Comparison of ENCODE assay signal across 1 mouse cellular context in the genomic region with DNA sequence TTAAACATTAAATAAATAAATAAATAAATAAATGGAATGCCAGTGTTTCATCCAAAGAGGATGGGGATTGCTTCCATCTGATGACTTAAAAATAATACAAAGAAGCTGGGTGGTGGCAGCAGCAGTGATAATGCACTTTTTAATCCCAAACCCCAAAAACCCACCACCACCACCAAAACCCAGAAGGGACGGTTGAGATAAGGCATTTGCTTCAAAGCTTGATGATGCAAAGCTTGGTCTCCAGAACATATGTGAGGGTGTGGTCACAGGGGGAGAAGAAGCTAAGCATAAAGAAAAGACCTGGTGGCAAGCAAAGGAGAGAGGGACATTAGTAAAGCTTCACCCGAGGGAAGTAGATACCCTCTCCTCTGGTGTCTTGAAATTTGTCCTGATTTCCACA.
TF ChIP-seq lines count a peak whose summit lies in the region.

No protein-coding gene starts in this region.

TF ChIP-seq in MEL, 35 proteins besides CTCF, POLR2A, EP300 and RAD21 (continued from another document):
- peak; percentile 27; the same call in 1 of the 2 replicates for TF ChIP-seq SIN3A (IDR thresholded peaks at IDR 0.05; ENCODE audit: low read length)
- TF ChIP-seq KAT2A (conservative IDR thresholded peaks at IDR 0.05; ENCODE audit: low read depth, low read length), result no peak; the same call in 1 of the 2 replicates
- no peak for TF ChIP-seq UBTF (IDR thresholded peaks at IDR 0.05; ENCODE audit: borderline replicate concordance, insufficient read depth, low read depth, low read length)
- no peak for TF ChIP-seq ELF1 (IDR thresholded peaks at IDR 0.05; ENCODE audit: low read depth, low read length)
- no peak for TF ChIP-seq CHD1 (IDR thresholded peaks at IDR 0.05; ENCODE audit: low read depth, low read length)
- TF ChIP-seq CHD2 (IDR thresholded peaks at IDR 0.05; ENCODE audit: low read length), result no peak
- peak; percentile 17; the same call in 1 of the 2 replicates for TF ChIP-seq ZNF384 (IDR thresholded peaks at IDR 0.05; ENCODE audit: low read depth, low read length)
- no peak for TF ChIP-seq MEF2A (IDR thresholded peaks at IDR 0.05; ENCODE audit: extremely low read depth, insufficient replicate concordance, low read depth, low read length, poor library complexity, severe bottlenecking)
- peak; percentile 98 for TF ChIP-seq TCF12 (IDR thresholded peaks at IDR 0.05; ENCODE audit: low read depth, low read length)
- no peak for TF ChIP-seq POLR2AphosphoS2 (IDR thresholded peaks at IDR 0.05; ENCODE audit: low read length)
- TF ChIP-seq MXI1 (IDR thresholded peaks at IDR 0.05; ENCODE audit: low read depth, low read length), result peak; percentile 32; the same call in 1 of the 2 replicates
- TF ChIP-seq USF2 (IDR thresholded peaks at IDR 0.05; ENCODE audit: borderline replicate concordance in 1 of 2, insufficient read depth in 1 of 2, low read depth in 1 of 2, low read length in 2 of 2), result no peak
- TF ChIP-seq MAX (IDR thresholded peaks at IDR 0.05; ENCODE audit: low read length), result no peak; the same call in 1 of the 2 replicates
- peak; percentile 95 for TF ChIP-seq GATA1 (IDR thresholded peaks at IDR 0.05; ENCODE audit: low read depth, low read length)
- peak; percentile 84 for TF ChIP-seq MYB (IDR thresholded peaks at IDR 0.05; ENCODE audit: low read depth, low read length)
- TF ChIP-seq ZC3H11A (IDR thresholded peaks at IDR 0.05; ENCODE audit: low read depth, low read length), result no peak; the same call in 1 of the 2 replicates
- no peak for TF ChIP-seq E2F4 (IDR thresholded peaks at IDR 0.05; ENCODE audit: borderline replicate concordance, low read depth, low read length)
- peak; percentile 67 for TF ChIP-seq HCFC1 (IDR thresholded peaks at IDR 0.05; ENCODE audit: low read depth, low read length)
- TF ChIP-seq RCOR1 (IDR thresholded peaks at IDR 0.05; ENCODE audit: low read depth, low read length), result peak; percentile 96
- no peak for TF ChIP-seq SMC3 (IDR thresholded peaks at IDR 0.05; ENCODE audit: low read depth, low read length)
- TF ChIP-seq ZMIZ1 (IDR thresholded peaks at IDR 0.05; ENCODE audit: low read depth, low read length), result no peak
- TF ChIP-seq TAL1 (IDR thresholded peaks at IDR 0.05; ENCODE audit: low read length), result peak; percentile 91
- no peak; the same call in 1 of the 2 replicates for TF ChIP-seq BHLHE40 (IDR thresholded peaks at IDR 0.05; ENCODE audit: borderline replicate concordance, low read depth, low read length)
- peak; percentile 62; the same call in 1 of the 2 replicates for TF ChIP-seq MYC (IDR thresholded peaks at IDR 0.05; ENCODE audit: low read depth, low read length)
- no peak for TF ChIP-seq NRF1 (IDR thresholded peaks at IDR 0.05; ENCODE audit: insufficient read depth, low read depth, low read length, poor library complexity, severe bottlenecking)
- peak; percentile 99 for TF ChIP-seq ETS1 (IDR thresholded peaks at IDR 0.05; ENCODE audit: low read depth, low read length)
- TF ChIP-seq USF1 (IDR thresholded peaks at IDR 0.05; ENCODE audit: low read depth, low read length), result no peak
- TF ChIP-seq POLR2AphosphoS5 (IDR thresholded peaks at IDR 0.05; ENCODE audit: borderline replicate concordance, low read depth, low read length), result no peak
- TF ChIP-seq TBP (IDR thresholded peaks at IDR 0.05; ENCODE audit: low read depth, low read length), result peak; percentile 38; the same call in 1 of the 2 replicates
- no peak for TF ChIP-seq ZKSCAN1 (IDR thresholded peaks at IDR 0.05; ENCODE audit: low read depth, low read length)
- TF ChIP-seq NELFE (IDR thresholded peaks at IDR 0.05; ENCODE audit: low read depth, low read length), result no peak
- TF ChIP-seq MAZ (IDR thresholded peaks at IDR 0.05; ENCODE audit: low read depth, low read length), result no peak; the same call in 1 of the 2 replicates
- TF ChIP-seq JUND (IDR thresholded peaks at IDR 0.05; ENCODE audit: low read depth, low read length), result 0 out of 2 replicates have a peak, but pooled peaks have one; percentile 45
- peak; percentile 72; the same call in 1 of the 2 replicates for TF ChIP-seq GABPA (IDR thresholded peaks at IDR 0.05; ENCODE audit: low read depth, low read length)
